Comparison of ENCODE assay signal across 16 mouse cellular contexts in genomic region chrX:163063936-163064335, GRCm38 (mm10).
"Had no signal": no experiment of that assay in that cellular context is flagged by ENCODE, and none has a peak within 500 bp of the region (broad histone marks: within the 10 kb centered on the region; RNA-seq: fewer than 3 reads in every experiment).

No protein-coding gene starts in this region.

- H3K27ac ChIP-seq: kidney, postnatal 0 days; limb, embryonic 12.5 days; limb, embryonic 15.5 days; liver, embryonic 12.5 days; liver, embryonic 15.5 days; lung, embryonic 15.5 days; midbrain, embryonic 10.5 days had no signal

- H3K9ac ChIP-seq: limb, embryonic 12.5 days; limb, embryonic 15.5 days; liver, embryonic 12.5 days; liver, embryonic 15.5 days; lung, embryonic 15.5 days had no signal

- DNase-seq: kidney, postnatal 36 days; left cerebral cortex, postnatal 4 days; lung, adult 18-20 months; lung, postnatal 10 days; lung, postnatal 36 days; midbrain, embryonic 14.5 days; thymus, adult 18-20 months; thymus, postnatal 36 days had no signal

- H3K9me3 ChIP-seq: limb, embryonic 12.5 days; limb, embryonic 15.5 days; liver, embryonic 12.5 days; liver, embryonic 15.5 days; lung, embryonic 15.5 days; midbrain, embryonic 10.5 days had no signal

- ATAC-seq: liver, embryonic 12.5 days had no signal

- H3K4me3 ChIP-seq: limb, embryonic 12.5 days; limb, embryonic 15.5 days; liver, embryonic 12.5 days; liver, embryonic 15.5 days; lung, embryonic 15.5 days; megakaryocyte, embryonic 14.5 days; midbrain, embryonic 10.5 days had no signal

- H3K4me2 ChIP-seq: limb, embryonic 12.5 days; limb, embryonic 15.5 days; liver, embryonic 12.5 days; liver, embryonic 15.5 days; lung, embryonic 15.5 days had no signal

- H3K27me3 ChIP-seq: limb, embryonic 15.5 days; liver, embryonic 12.5 days; liver, embryonic 15.5 days; lung, embryonic 15.5 days had no signal

- H3K4me1 ChIP-seq: limb, embryonic 12.5 days; limb, embryonic 15.5 days; liver, embryonic 12.5 days; liver, embryonic 15.5 days; lung, embryonic 15.5 days; megakaryocyte, embryonic 14.5 days; midbrain, embryonic 10.5 days had no signal

- H3K36me3 ChIP-seq: limb, embryonic 12.5 days; limb, embryonic 15.5 days; liver, embryonic 12.5 days; liver, embryonic 15.5 days; lung, embryonic 15.5 days; midbrain, embryonic 10.5 days had no signal
